Mouse (Mus musculus) monocyte, adult 5-6 weeks (primary cell): Measurements from ENCODE around the gene P4ha3. TPM values are rescaled to one million over a fixed set of nuclear protein-coding genes. Genes with fewer than 3 reads are reported as not detected.

ENCODE experiments used
- ATAC-seq: fragments of 153-309, 156-312 bp; replicated peaks from 2 replicates; pipeline ENCODE4 v1.8.0; 2017; ENCODE audit warnings: mild to moderate bottlenecking; ENCODE audit not compliant: low TSS enrichment, insufficient number of reproducible peaks, severe bottlenecking, poor library complexity, low FRiP score
- total RNA-seq: library from RNA; stranded (forward); fragments of 200-1000, 200-491, 200-594 nt; gene quantifications from 3 replicates; pipeline ENCODE4 v1.2.3, GENCODE M21; 2017

The P4ha3 gene
- total RNA-seq, 1 experiment from 2014 or later: not detected

DNA sequence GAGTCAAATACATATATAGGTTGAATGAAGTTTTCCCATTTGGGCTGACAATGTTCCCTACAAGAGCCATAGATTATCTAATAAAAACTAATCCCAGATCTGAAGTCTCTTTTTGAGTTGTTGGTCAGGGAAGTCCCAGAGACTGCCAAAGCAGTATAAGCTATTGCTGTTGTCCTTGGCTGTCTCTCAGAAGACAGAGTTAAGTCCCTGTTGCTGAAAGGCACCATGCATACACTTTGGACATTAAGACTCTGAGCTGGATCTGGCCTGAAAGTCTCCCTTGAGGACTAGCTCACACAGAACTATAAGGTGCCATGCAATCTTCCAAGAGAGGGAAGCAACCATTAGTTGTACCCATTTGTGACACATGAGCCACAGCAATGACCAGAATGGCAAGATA, 72.5 kb downstream of the P4ha3 start:
- ATAC-seq: no peak

DNA sequence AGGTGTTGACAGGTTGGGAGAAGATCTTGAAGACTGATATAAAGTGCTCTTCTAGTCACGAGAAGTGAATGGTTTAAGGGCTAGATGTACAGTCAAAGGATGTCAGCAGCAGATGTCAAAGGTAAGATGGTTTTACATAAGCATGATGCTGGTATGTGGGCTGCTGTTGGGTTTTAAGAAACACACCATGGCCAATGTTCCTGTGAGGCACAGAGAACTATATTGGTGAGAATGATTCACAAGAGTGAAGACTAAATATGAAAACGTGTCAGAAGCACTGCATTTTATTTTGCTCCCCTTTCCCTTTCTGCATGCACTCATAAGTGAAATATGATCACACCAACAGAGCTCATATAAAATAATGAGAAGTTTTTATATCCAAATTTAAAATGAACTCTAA, 77.8 kb downstream of the P4ha3 start:
- no peak for ATAC-seq

DNA sequence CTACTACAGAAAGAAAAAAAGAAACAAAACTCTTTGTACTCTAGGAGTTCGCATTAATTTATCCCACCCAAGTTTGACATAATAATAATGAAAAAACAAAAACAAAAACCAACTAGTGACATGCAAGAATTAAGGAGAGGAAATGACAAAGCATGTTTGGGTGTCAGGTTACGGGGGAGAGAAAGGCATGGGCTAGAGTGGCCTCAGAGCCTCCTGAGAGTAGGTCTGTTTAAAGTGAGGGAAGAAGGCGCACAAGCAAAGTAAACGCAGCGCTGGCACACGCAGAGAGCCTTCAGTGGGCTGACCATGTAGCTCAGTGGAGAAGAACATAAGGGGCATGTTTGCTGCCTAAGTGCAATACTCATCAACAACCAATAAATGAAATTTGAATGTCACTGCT, 79.6 kb downstream of the P4ha3 start:
- no peak for ATAC-seq

Other genes starting within 250 kb of the P4ha3 start
- 56.5 to 79.7 TPM (median 70.0 TPM) in 3 replicates for gene Pold3, start 164.0 kb upstream of the P4ha3 start, total RNA-seq
- gene Lipt2, start 126.2 kb upstream of the P4ha3 start, total RNA-seq: 1.9 to 4.9 TPM in 2 of 3 replicates, not detected in the other
- 0.43 to 1.1 TPM (median 0.87 TPM) in 3 replicates for gene Kcne3, start 109.0 kb upstream of the P4ha3 start, total RNA-seq
- 6.1 to 23.8 TPM (median 10.6 TPM) in 3 replicates for gene Pgm2l1, start 58.1 kb upstream of the P4ha3 start, total RNA-seq
- 14.5 to 39.8 TPM (median 23.7 TPM) in 3 replicates for gene C2cd3, start 86.7 kb downstream of the P4ha3 start, total RNA-seq
- 44.9 to 68.1 TPM (median 64.4 TPM) in 3 replicates for gene Ppme1, start 86.8 kb downstream of the P4ha3 start, total RNA-seq
- gene Ucp3, start 187.5 kb downstream of the P4ha3 start, total RNA-seq: 0.29 TPM in 1 of 3 replicates, not detected in the others
- gene Ucp2, start 207.8 kb downstream of the P4ha3 start, total RNA-seq: 334 to 441 TPM (median 351 TPM) in 3 replicates
- 1.7 to 3.6 TPM in 2 of 3 replicates, not detected in the other for gene Dnajb13, start 229.4 kb downstream of the P4ha3 start, total RNA-seq